Mouse (Mus musculus) midbrain, embryonic 12.5 days (tissue): Measurements from ENCODE around the gene Vdr. TPM values are rescaled to one million over a fixed set of nuclear protein-coding genes. Genes with fewer than 3 reads are reported as not detected.

ENCODE experiments used
- ATAC-seq: fragments of 200-750 bp; cut with Nextera tagmentation; 2 replicates; pipeline ENCODE4 v1.8.0; 2017; ENCODE audit warnings: low read depth, moderate TSS enrichment, moderate library complexity; ENCODE audit not compliant: low FRiP score
- H3K27ac ChIP-seq: fragments of 300-500 bp; sonication (generic); replicated peaks from 2 replicates; pipeline ENCODE4 v1.5.1; 2016; ENCODE audit warnings: mild to moderate bottlenecking
- H3K27me3 ChIP-seq: fragments of 300-500 bp; sonication (generic); 2 replicates; pipeline ENCODE4 v1.6.1; 2016; ENCODE audit warnings: mild to moderate bottlenecking
- H3K36me3 ChIP-seq: fragments of 300-500 bp; sonication (generic); 2 replicates; pipeline ENCODE4 v1.6.1; 2016
- H3K4me1 ChIP-seq: fragments of 300-500 bp; sonication (generic); 2 replicates; pipeline ENCODE4 v1.6.1; 2016
- H3K4me2 ChIP-seq: fragments of 300-500 bp; sonication (generic); replicated peaks from 2 replicates; pipeline ENCODE4 v1.6.1; 2016; ENCODE audit warnings: mild to moderate bottlenecking, moderate library complexity
- H3K4me3 ChIP-seq: fragments of 300-500 bp; sonication (generic); 2 replicates; pipeline ENCODE4 v1.5.1; 2016; ENCODE audit warnings: mild to moderate bottlenecking
- H3K9ac ChIP-seq: fragments of 300-500 bp; sonication (generic); replicated peaks from 2 replicates; pipeline ENCODE4 v1.6.1; 2016; ENCODE audit warnings: mild to moderate bottlenecking, moderate library complexity
- H3K9me3 ChIP-seq: fragments of 300-500 bp; sonication (generic); 2 replicates; pipeline ENCODE4 v1.6.1; 2016; ENCODE audit warnings: mild to moderate bottlenecking
- WGBS: fragments of 180-500 bp; shearing (Covaris S2); methylation state at CpG from one replicate; pipeline ENCODE4 v1.1.7; 2016; 5-methylcytosine and 5-hydroxymethylcytosine counted together
- polyA plus RNA-seq: library from polyadenylated mRNA; unstranded; fragments of >200 nt; fragmentation: Nextera tagmentation; extraction: Ambion mirVana; gene quantifications from 2 replicates; pipeline ENCODE4 v1.2.1, GENCODE M21; 2016

Vdr gene
- polyA plus RNA-seq, result 0.24 TPM in 1 of 2 replicates, not detected in the other

GRCm38 (mm10) chr15:97910530-97910929 lies at the start of gene Vdr:
TSS of gene Vdr (minus strand) at chr15:97910630.
- Histone ChIP-seq H3K4me3 (no peak within 1 kb of the TSS), H3K9me3 (no peaks in the 10 kb centered on the region), H3K4me1 (peaks cover 22% of the 10 kb centered on the region), H3K27me3 (peaks cover 45% of the 10 kb centered on the region), H3K9ac (no peak within 1 kb of the TSS), H3K36me3 (no peaks in the 10 kb centered on the region), H3K27ac (no peak within 1 kb of the TSS), H3K4me2 (no peak within 1 kb of the TSS)
- no peak for ATAC-seq
- WGBS, result 96% methylated on average over 2 of the region's 2 CpGs

GRCm38 (mm10) chr15:97956416-97956815 lies 46.0 kb upstream of the Vdr start:
- Histone ChIP-seq H3K9ac (no peak overlapping the region), H3K9me3 (no peaks in the 10 kb centered on the region), H3K4me2 (no peak overlapping the region), H3K4me3 (no peak overlapping the region), H3K4me1 (peaks cover 17% of the 10 kb centered on the region), H3K27me3 (peaks cover 23% of the 10 kb centered on the region), H3K36me3 (no peaks in the 10 kb centered on the region), H3K27ac (no peak overlapping the region)
- 73% methylated on average over 11 of the region's 11 CpGs for WGBS
- no peak for ATAC-seq

- H3K4me3 ChIP-seq, result no peak overlapping the region
- peaks cover 17% of the 10 kb centered on the region for H3K4me1 ChIP-seq
- WGBS, result 13% methylated on average over 4 of the region's 4 CpGs
- H3K9ac ChIP-seq, result no peak overlapping the region
- H3K27me3 ChIP-seq, result peaks cover 25% of the 10 kb centered on the region
- H3K36me3 ChIP-seq, result no peaks in the 10 kb centered on the region
- no peaks in the 10 kb centered on the region for H3K9me3 ChIP-seq
- no peak overlapping the region for H3K4me2 ChIP-seq
- H3K27ac ChIP-seq, result no peak overlapping the region
- ATAC-seq, result no peak
Measured at GRCm38 (mm10) chr15:97955742-97956141, 45.3 kb upstream of the Vdr start.

- H3K36me3 ChIP-seq, result no peaks in the 10 kb centered on the region
- ATAC-seq, result no peak
- H3K27me3 ChIP-seq, result peaks cover 25% of the 10 kb centered on the region
- H3K27ac ChIP-seq, result no peak overlapping the region
- peaks cover 17% of the 10 kb centered on the region for H3K4me1 ChIP-seq
- no peak overlapping the region for H3K4me2 ChIP-seq
- H3K9ac ChIP-seq, result no peak overlapping the region
- H3K4me3 ChIP-seq, result no peak overlapping the region
- WGBS, result 71% methylated on average over 1 of the region's 1 CpGs
- H3K9me3 ChIP-seq, result no peaks in the 10 kb centered on the region
Measured at GRCm38 (mm10) chr15:97955286-97955685, 44.9 kb upstream of the Vdr start.

GRCm38 (mm10) chr15:97954671-97955070 lies 44.2 kb upstream of the Vdr start:
- H3K27me3 ChIP-seq, result peaks cover 25% of the 10 kb centered on the region
- H3K9me3 ChIP-seq, result no peaks in the 10 kb centered on the region
- H3K36me3 ChIP-seq, result no peaks in the 10 kb centered on the region
- no peak overlapping the region for H3K9ac ChIP-seq
- ATAC-seq, result no peak
- H3K4me3 ChIP-seq, result no peak overlapping the region
- H3K4me2 ChIP-seq, result no peak overlapping the region
- peaks cover 17% of the 10 kb centered on the region for H3K4me1 ChIP-seq
- 83% methylated on average over 8 of the region's 8 CpGs for WGBS
- H3K27ac ChIP-seq, result no peak overlapping the region

- 68% methylated on average over 4 of the region's 4 CpGs for WGBS
- Histone ChIP-seq H3K9me3 (no peaks in the 10 kb centered on the region), H3K4me2 (no peak overlapping the region), H3K9ac (no peak overlapping the region), H3K4me1 (peaks cover 20% of the 10 kb centered on the region), H3K27me3 (peaks cover 25% of the 10 kb centered on the region), H3K27ac (no peak overlapping the region), H3K36me3 (no peaks in the 10 kb centered on the region), H3K4me3 (no peak overlapping the region)
- ATAC-seq, result no peak
Measured at GRCm38 (mm10) chr15:97952889-97953189, 42.4 kb upstream of the Vdr start.

GRCm38 (mm10) chr15:97952137-97952888 lies 41.9 kb upstream of the Vdr start:
- H3K36me3 ChIP-seq, result no peaks in the 10 kb centered on the region
- ATAC-seq, result peak; percentile 44
- peaks cover 20% of the 10 kb centered on the region for H3K4me1 ChIP-seq
- H3K27me3 ChIP-seq, result peaks cover 25% of the 10 kb centered on the region
- peak overlapping the region; percentile 29; the same call in 1 of the 2 replicates for H3K4me2 ChIP-seq
- no peak overlapping the region for H3K4me3 ChIP-seq
- H3K9me3 ChIP-seq, result no peaks in the 10 kb centered on the region
- 15% methylated on average over 16 of the region's 16 CpGs for WGBS
- H3K9ac ChIP-seq, result no peak overlapping the region
- no peak overlapping the region for H3K27ac ChIP-seq

- H3K4me2 ChIP-seq, result no peak overlapping the region
- peaks cover 25% of the 10 kb centered on the region for H3K27me3 ChIP-seq
- peaks cover 9% of the 10 kb centered on the region for H3K4me1 ChIP-seq
- no peak for ATAC-seq
- H3K9me3 ChIP-seq, result no peaks in the 10 kb centered on the region
- H3K27ac ChIP-seq, result no peak overlapping the region
- 80% methylated on average over 7 of the region's 7 CpGs for WGBS
- H3K36me3 ChIP-seq, result no peaks in the 10 kb centered on the region
- H3K9ac ChIP-seq, result no peak overlapping the region
- H3K4me3 ChIP-seq, result no peak overlapping the region
Measured at GRCm38 (mm10) chr15:97950240-97950639, 39.8 kb upstream of the Vdr start.

GRCm38 (mm10) chr15:97949706-97950105 lies 39.3 kb upstream of the Vdr start:
- Histone ChIP-seq H3K27me3 (peaks cover 25% of the 10 kb centered on the region), H3K9ac (no peak overlapping the region), H3K36me3 (no peaks in the 10 kb centered on the region), H3K9me3 (no peaks in the 10 kb centered on the region), H3K4me1 (0 out of 2 replicates have a peak, but pooled peaks cover 6% of the 10 kb centered on the region), H3K27ac (no peak overlapping the region), H3K4me2 (no peak overlapping the region), H3K4me3 (no peak overlapping the region)
- 85% methylated on average over 3 of the region's 3 CpGs for WGBS
- ATAC-seq, result no peak

- H3K36me3 ChIP-seq, result no peaks in the 10 kb centered on the region
Measured at GRCm38 (mm10) chr15:97948720-97949119, 38.3 kb upstream of the Vdr start.

GRCm38 (mm10) chr15:97945656-97946315 lies 35.4 kb upstream of the Vdr start:
- 84% methylated on average over 10 of the region's 11 CpGs for WGBS
- Histone ChIP-seq H3K4me1 (0 out of 2 replicates have a peak, but pooled peaks cover 3% of the 10 kb centered on the region), H3K4me3 (no peak overlapping the region), H3K4me2 (no peak overlapping the region), H3K27ac (no peak overlapping the region), H3K36me3 (no peaks in the 10 kb centered on the region), H3K27me3 (no peaks in the 10 kb centered on the region), H3K9ac (no peak overlapping the region), H3K9me3 (no peaks in the 10 kb centered on the region)
- no peak for ATAC-seq

More at GRCm38 (mm10) chr15:97948720-97949119, 38.3 kb upstream of the Vdr start:
- H3K9me3 ChIP-seq, result no peaks in the 10 kb centered on the region
- no peak for ATAC-seq
- no peak overlapping the region for H3K4me2 ChIP-seq
- 25% methylated on average over 7 of the region's 7 CpGs for WGBS
- H3K27ac ChIP-seq, result no peak overlapping the region
- H3K27me3 ChIP-seq, result peaks cover 22% of the 10 kb centered on the region
- no peak overlapping the region for H3K4me3 ChIP-seq
- no peak overlapping the region for H3K9ac ChIP-seq
- H3K4me1 ChIP-seq, result 0 out of 2 replicates have a peak, but pooled peaks cover 6% of the 10 kb centered on the region

GRCm38 (mm10) chr15:97944919-97945574 lies 34.6 kb upstream of the Vdr start:
- Histone ChIP-seq H3K27ac (no peak overlapping the region), H3K4me1 (0 out of 2 replicates have a peak, but pooled peaks cover 3% of the 10 kb centered on the region), H3K36me3 (no peaks in the 10 kb centered on the region), H3K9ac (no peak overlapping the region), H3K4me3 (no peak overlapping the region), H3K4me2 (no peak overlapping the region), H3K27me3 (no peaks in the 10 kb centered on the region), H3K9me3 (no peaks in the 10 kb centered on the region)
- ATAC-seq, result no peak
- WGBS, result 83% methylated on average over 11 of the region's 11 CpGs
